Mouse (Mus musculus): ENCODE measurements around the gene Smc1b.

GRCm38 (mm10) chr15:85132193-85132520, 393 bp upstream of the Smc1b start:
- no peak for TF ChIP-seq CTCF (IDR thresholded peaks at IDR 0.05; ENCODE audit: extremely low read depth, insufficient read depth, low read length)
- no peak for TF ChIP-seq POLR2A (IDR thresholded peaks at IDR 0.05; ENCODE audit: extremely low read depth, insufficient read depth, low read length)
